Mouse (Mus musculus) embryo, embryonic 10.5 days (tissue): ENCODE measurements at regions not wholly inside any gene's neighbourhood (a gene's known extent, or its start where the extent isn't known, plus 50 kb on each side); places are given as distances from the start of the nearest gene placed in this dataset.

ENCODE experiments used
- DNase-seq: peaks from one replicate; pipeline ENCODE4 v3.0.0-alpha.2; 2015; ENCODE audit warnings: low spot score

- DNase-seq, result peak; percentile 89
These were observed 120.0 kb downstream of the Dact1 start for GRCm38 (mm10) chr12:71429561-71430200.

DNA sequence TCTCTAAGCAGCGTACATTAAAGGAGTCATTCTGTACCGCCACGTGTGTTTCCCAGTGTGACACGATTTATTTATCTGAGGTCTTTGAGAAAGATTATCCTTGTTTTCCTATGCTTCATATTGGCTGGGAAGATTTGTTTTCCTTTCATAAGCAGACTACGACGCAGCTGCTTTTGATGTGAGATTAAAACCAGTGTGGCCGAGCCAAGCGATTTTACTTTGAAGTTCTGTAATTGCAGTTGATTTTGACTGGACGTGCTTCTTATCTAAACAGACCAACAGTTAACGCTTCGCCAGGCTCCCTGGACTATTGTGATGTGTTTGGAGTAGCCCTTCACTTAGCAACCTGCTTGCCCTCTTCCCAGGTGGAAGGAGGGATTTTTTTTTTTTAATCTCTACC, 120.6 kb downstream of the Dact1 start:
- no peak for DNase-seq

- no peak for DNase-seq
These were observed 121.4 kb downstream of the Dact1 start for GRCm38 (mm10) chr12:71431116-71431515.

GRCm38 (mm10) chr12:71433549-71434200, 124.0 kb downstream of the Dact1 start:
- DNase-seq, result peak; percentile 87

- DNase-seq, result peak; percentile 78
These were observed 128.6 kb downstream of the Dact1 start for GRCm38 (mm10) chr12:71438254-71438653.

DNA sequence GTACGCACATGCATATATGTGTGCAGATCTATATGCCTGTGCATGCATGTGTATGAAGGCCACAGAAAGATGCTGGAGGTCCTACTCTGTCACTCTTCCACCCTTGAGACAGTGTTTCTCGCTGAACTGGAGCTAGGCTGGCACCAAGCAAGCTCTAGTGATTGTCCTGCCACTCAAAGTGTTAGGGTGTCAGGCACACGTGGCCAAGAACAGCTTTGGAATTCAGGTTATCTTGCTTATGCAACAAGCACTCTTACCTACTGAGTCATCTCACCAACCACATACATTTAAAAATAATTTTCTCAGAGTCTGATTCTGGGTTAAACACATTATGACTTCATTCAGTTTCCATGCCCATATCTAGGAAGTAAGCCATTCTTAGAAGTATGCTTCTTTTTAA, 131.2 kb downstream of the Dact1 start:
- DNase-seq, result no peak

GRCm38 (mm10) chr12:71441272-71441671, 131.6 kb downstream of the Dact1 start:
- no peak for DNase-seq

DNA sequence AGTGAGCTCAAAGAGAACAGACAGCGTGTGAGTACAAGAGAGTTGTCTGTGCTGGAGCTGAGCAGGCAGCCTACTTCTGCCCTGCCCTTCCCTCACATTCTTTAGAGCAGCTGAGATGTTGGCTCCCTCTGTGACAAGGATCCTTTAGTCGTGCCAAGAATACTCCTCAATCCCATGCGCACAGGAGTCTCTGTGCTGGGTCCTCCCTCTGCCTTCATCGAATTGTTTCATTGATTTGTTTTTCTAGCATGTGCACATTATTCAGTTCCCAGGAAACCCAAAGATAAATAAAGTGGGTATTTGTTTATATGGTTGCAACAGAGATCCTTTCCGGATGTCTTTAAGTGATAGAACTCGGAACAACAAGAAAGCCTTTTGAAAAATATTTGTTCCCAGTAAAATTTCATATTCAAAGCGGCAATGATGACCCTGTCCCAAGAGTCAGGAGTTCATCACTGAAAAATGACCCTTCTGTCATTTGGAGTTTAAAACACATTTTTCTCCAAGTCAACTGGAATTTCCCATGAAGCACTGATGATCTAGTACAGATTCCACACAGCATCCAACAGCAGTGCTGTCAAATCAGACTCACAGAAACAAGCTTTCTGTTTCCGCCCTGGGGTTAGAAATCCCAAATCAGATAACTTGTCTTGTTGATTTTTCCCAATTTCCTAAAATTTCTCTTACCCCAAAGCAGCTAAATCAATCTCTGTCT, 136.7 kb downstream of the Dact1 start:
- no peak for DNase-seq

- DNase-seq, result no peak
These were observed 137.2 kb downstream of the Dact1 start for GRCm38 (mm10) chr12:71446892-71447268.

DNA sequence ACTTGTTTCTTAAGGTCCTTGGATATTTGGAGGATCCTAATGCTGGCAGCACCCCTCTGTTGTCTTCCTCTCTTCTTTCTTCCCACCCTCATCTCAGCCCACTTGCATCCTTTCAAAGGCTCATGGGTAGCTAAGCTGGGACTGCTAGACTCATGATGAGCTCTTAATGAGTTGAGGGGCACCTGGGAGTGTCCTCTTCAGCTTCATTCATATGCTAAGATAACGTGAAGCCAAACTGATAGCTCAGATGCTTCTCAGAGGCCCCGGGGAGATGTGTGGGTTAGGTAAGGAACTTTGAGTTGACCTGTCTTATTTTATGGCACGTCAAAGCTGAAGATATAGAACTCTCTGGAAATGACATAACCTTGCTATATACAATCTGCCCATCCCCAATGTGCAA, 139.3 kb downstream of the Dact1 start:
- no peak for DNase-seq

DNA sequence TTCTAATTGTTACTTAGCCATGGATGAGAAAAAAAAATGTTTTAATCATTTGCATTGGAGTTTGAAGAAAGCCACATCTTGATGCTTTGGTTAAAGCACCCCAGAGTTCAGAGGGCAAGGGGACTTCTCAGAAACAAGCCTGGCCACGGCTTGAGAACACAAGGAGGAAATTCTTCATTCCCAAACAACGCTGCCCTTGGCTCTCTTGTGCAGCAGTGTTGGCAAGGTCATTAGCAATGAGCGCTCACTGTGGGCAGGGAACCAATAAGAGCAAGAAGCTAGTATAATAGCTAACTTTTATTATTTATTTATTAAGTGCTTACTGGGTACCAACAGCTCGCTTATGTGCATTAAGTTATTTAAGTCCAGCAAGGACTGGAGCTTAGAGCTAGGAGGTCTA, 140.4 kb downstream of the Dact1 start:
- no peak for DNase-seq

- DNase-seq, result no peak
These were observed 141.2 kb downstream of the Dact1 start for GRCm38 (mm10) chr12:71450680-71451463.

GRCm38 (mm10) chr12:71456900-71457299, 147.2 kb downstream of the Dact1 start:
- DNase-seq, result no peak

GRCm38 (mm10) chr12:71458559-71459176, 149.0 kb downstream of the Dact1 start:
- no peak for DNase-seq

GRCm38 (mm10) chr12:71460643-71461042, 151.0 kb downstream of the Dact1 start:
- DNase-seq, result no peak

DNA sequence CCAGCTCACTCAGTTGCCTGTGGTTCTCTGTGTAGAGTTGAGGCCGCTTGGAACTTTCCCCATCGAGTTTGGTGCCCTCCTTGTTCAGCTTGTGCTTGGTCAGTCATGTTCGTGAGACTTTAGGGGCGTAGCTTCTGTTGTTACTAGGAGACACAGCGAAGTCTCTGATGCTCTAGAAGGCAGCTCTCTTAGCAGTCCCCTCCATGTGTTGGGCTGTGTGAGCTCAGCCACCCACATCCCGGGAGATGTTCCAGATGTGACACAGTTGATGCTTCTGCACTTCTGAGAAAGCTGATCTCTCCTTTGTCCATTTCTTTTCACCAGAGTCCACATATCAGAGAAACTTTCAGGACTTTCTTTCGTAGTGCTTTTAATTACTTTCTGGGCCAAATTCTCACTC, 158.1 kb downstream of the Dact1 start:
- DNase-seq, result no peak

- peak; percentile 40 for DNase-seq
These were observed 158.6 kb downstream of the Dact1 start for GRCm38 (mm10) chr12:71468324-71468723.

GRCm38 (mm10) chr12:71470983-71471715, 161.5 kb downstream of the Dact1 start:
- DNase-seq, result no peak

DNA sequence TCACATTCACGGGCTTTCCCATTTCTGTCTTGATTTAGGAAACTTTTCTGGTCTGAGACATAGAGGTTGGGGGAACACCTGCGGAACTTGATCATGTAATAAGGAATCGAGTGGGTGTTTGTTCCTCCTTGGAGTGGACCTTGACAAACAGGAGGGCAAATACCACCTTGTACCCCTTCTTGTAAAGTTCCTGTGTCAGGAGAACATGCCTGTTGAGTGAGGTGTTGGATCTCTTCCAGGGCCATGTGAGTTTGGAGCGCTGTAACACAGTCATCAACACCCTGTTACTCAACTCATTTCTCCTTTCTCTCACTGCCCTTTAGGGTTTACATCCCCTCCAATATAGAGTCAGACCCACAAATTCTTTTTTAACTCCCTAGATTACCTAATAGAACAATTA, 162.0 kb downstream of the Dact1 start:
- no peak for DNase-seq

GRCm38 (mm10) chr12:71476238-71476637, 166.6 kb downstream of the Dact1 start:
- DNase-seq, result no peak

GRCm38 (mm10) chr12:71477691-71478090, 168.0 kb downstream of the Dact1 start:
- no peak for DNase-seq
